ENCODE assay signal across 26 mouse cellular contexts in the genomic region with DNA sequence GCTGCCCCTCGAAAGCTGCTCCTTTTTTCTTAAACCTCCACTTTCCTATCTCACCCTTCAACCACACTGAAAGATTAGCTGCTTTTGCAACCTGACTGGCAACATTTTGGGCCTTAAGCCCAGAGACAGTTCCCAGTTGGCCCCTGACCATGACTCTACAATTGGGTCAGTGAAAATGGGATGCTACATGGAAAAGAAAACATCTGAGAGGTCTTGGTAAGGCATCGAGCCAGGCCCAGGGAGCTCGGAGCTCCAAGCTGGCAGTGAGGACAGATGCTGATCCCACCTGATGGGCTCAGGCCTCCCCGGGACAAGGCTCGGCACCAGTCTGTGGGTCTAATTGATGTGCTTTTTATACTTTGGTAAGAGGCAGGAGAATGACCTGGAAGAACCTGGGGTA. TPM values are rescaled to one million over a fixed set of nuclear protein-coding genes. Genes with fewer than 3 reads are reported as not detected.
DNase-seq lines count a peak whose midpoint lies in the region; ATAC-seq lines count a peak whose summit lies in the region.
"Had no signal": no experiment of that assay in that cellular context is flagged by ENCODE, and none has a peak within 500 bp of the region (broad histone marks: within the 10 kb centered on the region; RNA-seq: fewer than 3 reads in every experiment).

No protein-coding gene starts in this region.

- H3K36me3 ChIP-seq in megakaryocyte, embryonic 14.5 days (replicated peaks; ENCODE audit: low read length): peaks cover 93% of the 10 kb centered on the region
- H3K36me3 ChIP-seq in liver, embryonic 13.5 days: peaks cover 65% of the 10 kb centered on the region
- H3K36me3 ChIP-seq in hindbrain, embryonic 14.5 days (replicated peaks; ENCODE audit: control insufficient read depth, insufficient read depth): peaks cover 22% of the 10 kb centered on the region

- peak overlapping the region; percentile 25 for H3K4me3 ChIP-seq in megakaryocyte, embryonic 14.5 days (replicated peaks)
- H3K4me3 ChIP-seq in liver, embryonic 13.5 days (replicated peaks): no peak overlapping the region
- H3K4me3 ChIP-seq in hindbrain, embryonic 14.5 days (replicated peaks; ENCODE audit: low read length): no peak overlapping the region
- H3K4me3 ChIP-seq: forebrain, embryonic 15.5 days; intestine, embryonic 15.5 days; limb, embryonic 10.5 days; midbrain, embryonic 12.5 days; neural tube, embryonic 15.5 days had no signal

- H3K27me3 ChIP-seq in megakaryocyte, embryonic 14.5 days (replicated peaks): no peaks in the 10 kb centered on the region
- no peaks in the 10 kb centered on the region for H3K27me3 ChIP-seq in liver, embryonic 13.5 days
- H3K27me3 ChIP-seq in hindbrain, embryonic 14.5 days (ENCODE audit: control insufficient read depth, insufficient read depth, low read length): no peaks in the 10 kb centered on the region
- H3K27me3 ChIP-seq: forebrain, embryonic 15.5 days; intestine, embryonic 15.5 days; midbrain, embryonic 12.5 days; neural tube, embryonic 15.5 days had no signal

- peak overlapping the region; percentile 99 for H3K27ac ChIP-seq in liver, embryonic 13.5 days
- H3K27ac ChIP-seq in hindbrain, embryonic 14.5 days: no peak overlapping the region
- H3K27ac ChIP-seq: forebrain, embryonic 15.5 days; intestine, embryonic 15.5 days; limb, embryonic 10.5 days; midbrain, embryonic 12.5 days; neural tube, embryonic 15.5 days had no signal

- H3K9ac ChIP-seq in liver, embryonic 13.5 days: peak overlapping the region; percentile 76
- H3K9ac ChIP-seq in hindbrain, embryonic 14.5 days: no peak overlapping the region
- H3K9ac ChIP-seq: forebrain, embryonic 15.5 days; intestine, embryonic 15.5 days; midbrain, embryonic 12.5 days; neural tube, embryonic 15.5 days had no signal

- no peaks in the 10 kb centered on the region for H3K9me3 ChIP-seq in megakaryocyte, embryonic 14.5 days
- no peaks in the 10 kb centered on the region for H3K9me3 ChIP-seq in liver, embryonic 13.5 days (replicated peaks)
- H3K9me3 ChIP-seq in hindbrain, embryonic 14.5 days (ENCODE audit: control insufficient read depth, low read length): no peaks in the 10 kb centered on the region
- H3K9me3 ChIP-seq: forebrain, embryonic 15.5 days; intestine, embryonic 15.5 days; limb, embryonic 10.5 days; midbrain, embryonic 12.5 days; neural tube, embryonic 15.5 days had no signal

- WGBS in liver, embryonic 13.5 days (ENCODE audit: insufficient replicate concordance): 87% methylated on average over 5 of the region's 5 CpGs
- 93% methylated on average over 5 of the region's 5 CpGs for WGBS in hindbrain, embryonic 14.5 days

- H3K4me1 ChIP-seq in megakaryocyte, embryonic 14.5 days: peaks cover 88% of the 10 kb centered on the region
- H3K4me1 ChIP-seq in liver, embryonic 13.5 days (replicated peaks): peaks cover 92% of the 10 kb centered on the region
- peaks cover 10% of the 10 kb centered on the region; the same call in 1 of the 2 replicates for H3K4me1 ChIP-seq in hindbrain, embryonic 14.5 days (replicated peaks; ENCODE audit: control insufficient read depth, insufficient read depth, low read length)

- ATAC-seq in megakaryocyte, adult 5-6 weeks (ENCODE audit: poor library complexity, severe bottlenecking): no peak
- ATAC-seq in liver, embryonic 13.5 days (ENCODE audit: low read depth): no peak
- no peak for ATAC-seq in hindbrain, embryonic 14.5 days (ENCODE audit: low FRiP score)
- ATAC-seq: forebrain, embryonic 15.5 days; hindbrain, embryonic 16.5 days had no signal

- peak overlapping the region; percentile 66; the same call in 1 of the 2 replicates for H3K4me2 ChIP-seq in liver, embryonic 13.5 days
- no peak overlapping the region for H3K4me2 ChIP-seq in hindbrain, embryonic 14.5 days (replicated peaks)
- H3K4me2 ChIP-seq: forebrain, embryonic 15.5 days; heart, embryonic 11.5 days; intestine, embryonic 15.5 days; midbrain, embryonic 12.5 days; neural tube, embryonic 15.5 days had no signal

- DNase-seq in cerebellum, adult 11-12 months: peak; percentile 61
- DNase-seq in cerebellum, adult 8-10 months: no peak
- no peak for DNase-seq in liver, embryonic 13.5 days
- DNase-seq in hindbrain, embryonic 14.5 days (ENCODE audit: low spot score): no peak
- no peak for DNase-seq in yolk sac, embryonic 10.5 days (ENCODE audit: low spot score)
- DNase-seq: adrenal gland, postnatal 25 days; embryo, embryonic 11 days; kidney, adult 8-10 months; kidney, postnatal 14 days; lung, adult 18-20 months; lung, postnatal 10 days; right cerebral cortex, adult 18-20 months; right cerebral cortex, postnatal 4 days; thymus, adult 18-20 months; thymus, postnatal 4 days had no signal

RNA-seq across cellular contexts. Expression of gene Gp9, which starts 14.0 kb away (rescaled TPM):
- polyA plus RNA-seq in megakaryocyte, embryonic 14.5 days (2012; ENCODE audit: insufficient read depth, low replicate concordance): 2,862 and 6,438 TPM in 2 replicates
- 0.16 and 1.2 TPM in 2 replicates for total RNA-seq in megakaryocyte, adult 5-6 weeks (2015)
- 0.59 TPM in 1 of 2 replicates, not detected in the other for total RNA-seq in megakaryocyte, adult 5-6 weeks (2017)
- polyA plus RNA-seq in liver, embryonic 13.5 days (2015; fragmentation: Nextera tagmentation; extraction: Ambion mirVana): 32.7 and 35.6 TPM in 2 replicates
- polyA plus RNA-seq in hindbrain, embryonic 14.5 days (2014; fragmentation: Nextera tagmentation; extraction: Ambion mirVana): 0.56 and 0.83 TPM in 2 replicates
- total RNA-seq: adrenal gland, postnatal 25 days; ES-E14; gastrocnemius, adult 8-10 months had no signal

RNA-seq across cellular contexts. Expression of gene Rab43, which starts 20.1 kb away (rescaled TPM):
- 27.5 and 77.6 TPM in 2 replicates for polyA plus RNA-seq in megakaryocyte, embryonic 14.5 days (2012; ENCODE audit: insufficient read depth, low replicate concordance)
- 36.4 and 40.7 TPM in 2 replicates for total RNA-seq in megakaryocyte, adult 5-6 weeks (2015)
- 12.7 and 13.3 TPM in 2 replicates for total RNA-seq in megakaryocyte, adult 5-6 weeks (2017)
- polyA plus RNA-seq in liver, embryonic 13.5 days (2015; fragmentation: Nextera tagmentation; extraction: Ambion mirVana): 20.6 and 24.1 TPM in 2 replicates
- polyA plus RNA-seq in hindbrain, embryonic 14.5 days (2014; fragmentation: Nextera tagmentation; extraction: Ambion mirVana): 7.8 and 15.6 TPM in 2 replicates

RNA-seq across cellular contexts. Expression of gene Gm45140, which starts 43.8 kb away (rescaled TPM):
- polyA plus RNA-seq in megakaryocyte, embryonic 14.5 days (2012; ENCODE audit: insufficient read depth, low replicate concordance): 13.2 TPM in 1 of 2 replicates, not detected in the other
- total RNA-seq in megakaryocyte, adult 5-6 weeks (2015): 2.5 and 6.0 TPM in 2 replicates
- 25.6 and 28.7 TPM in 2 replicates for total RNA-seq in megakaryocyte, adult 5-6 weeks (2017)
- polyA plus RNA-seq in liver, embryonic 13.5 days (2015; fragmentation: Nextera tagmentation; extraction: Ambion mirVana): 3.5 and 5.8 TPM in 2 replicates
- 1.1 and 5.8 TPM in 2 replicates for polyA plus RNA-seq in hindbrain, embryonic 14.5 days (2014; fragmentation: Nextera tagmentation; extraction: Ambion mirVana)

RNA-seq across cellular contexts. Expression of gene Isy1, which starts 46.8 kb away (rescaled TPM):
- 5.6 and 34.7 TPM in 2 replicates for polyA plus RNA-seq in megakaryocyte, embryonic 14.5 days (2012; ENCODE audit: insufficient read depth, low replicate concordance)
- 10.2 and 16.7 TPM in 2 replicates for total RNA-seq in megakaryocyte, adult 5-6 weeks (2015)
- total RNA-seq in megakaryocyte, adult 5-6 weeks (2017): 94.0 and 120 TPM in 2 replicates
- 51.5 and 63.6 TPM in 2 replicates for polyA plus RNA-seq in liver, embryonic 13.5 days (2015; fragmentation: Nextera tagmentation; extraction: Ambion mirVana)
- 21.1 and 21.7 TPM in 2 replicates for polyA plus RNA-seq in hindbrain, embryonic 14.5 days (2014; fragmentation: Nextera tagmentation; extraction: Ambion mirVana)

RNA-seq across cellular contexts. Expression of gene Cnbp, which starts 59.1 kb away (rescaled TPM):
- polyA plus RNA-seq in megakaryocyte, embryonic 14.5 days (2012; ENCODE audit: insufficient read depth, low replicate concordance): 44.0 and 59.4 TPM in 2 replicates
- 264 and 268 TPM in 2 replicates for total RNA-seq in megakaryocyte, adult 5-6 weeks (2015)
- total RNA-seq in megakaryocyte, adult 5-6 weeks (2017): 389 and 399 TPM in 2 replicates
- polyA plus RNA-seq in liver, embryonic 13.5 days (2015; fragmentation: Nextera tagmentation; extraction: Ambion mirVana): 786 and 880 TPM in 2 replicates
- polyA plus RNA-seq in hindbrain, embryonic 14.5 days (2014; fragmentation: Nextera tagmentation; extraction: Ambion mirVana): 541 and 555 TPM in 2 replicates

Comparison
In these comparisons a context has a peak if more than half of its experiments do, and no peak if none do; other contexts are left out.
1. RNA of gene Gp9, which starts 14.0 kb away (polyA plus RNA-seq): 2,862 to 6,438 TPM in megakaryocyte, embryonic 14.5 days; 32.7 to 35.6 TPM in liver, embryonic 13.5 days and 0.56 to 0.83 TPM in hindbrain, embryonic 14.5 days; every median in the first group is over 10 times any median in the second.